ENCODE assay signal across 11 mouse cellular contexts in genomic region chr5:120706976-120707375, GRCm38 (mm10). TPM values are rescaled to one million over a fixed set of nuclear protein-coding genes. Genes with fewer than 3 reads are reported as not detected.
DNase-seq lines count a peak whose midpoint lies in the region; ATAC-seq and TF ChIP-seq lines count a peak whose summit lies in the region.
"Had no signal": no experiment of that assay in that cellular context is flagged by ENCODE, and none has a peak within 500 bp of the region (broad histone marks: within the 10 kb centered on the region; RNA-seq: fewer than 3 reads in every experiment).

No protein-coding gene starts in this region.

- H3K36me3 ChIP-seq in intestine, embryonic 15.5 days: no peaks in the 10 kb centered on the region
- no peaks in the 10 kb centered on the region for H3K36me3 ChIP-seq in intestine, postnatal 0 days (ENCODE audit: control insufficient read depth, insufficient read depth)
- no peaks in the 10 kb centered on the region for H3K36me3 ChIP-seq in ES-Bruce4 (ENCODE audit: control insufficient read depth, insufficient read depth, low read length, poor library complexity, severe bottlenecking)
- no peaks in the 10 kb centered on the region for H3K36me3 ChIP-seq in forebrain, embryonic 11.5 days (ENCODE audit: control insufficient read depth, insufficient read depth, low read length)
- H3K36me3 ChIP-seq in limb, embryonic 14.5 days (ENCODE audit: control insufficient read depth, insufficient read depth, low read length): no peaks in the 10 kb centered on the region

- TF ChIP-seq CTCF in intestine, postnatal 0 days (IDR thresholded peaks at IDR 0.05; ENCODE audit: low read depth): no peak
- TF ChIP-seq CTCF in ES-Bruce4 (IDR thresholded peaks at IDR 0.05; ENCODE audit: low read depth, low read length): no peak

- no peak for DNase-seq in forebrain, embryonic 11.5 days (ENCODE audit: low spot score)
- no peak for DNase-seq in limb, embryonic 14.5 days (ENCODE audit: low spot score)
- no peak for DNase-seq in adipocyte (ENCODE audit: low spot score)
- DNase-seq in gastrocnemius, adult 8-10 months (ENCODE audit: low spot score in 2 of 2): no peak
- DNase-seq: thymus, adult 18-20 months had no signal

- WGBS in intestine, embryonic 15.5 days: 59% methylated on average over 9 of the region's 13 CpGs
- 50% methylated on average over 12 of the region's 13 CpGs for WGBS in intestine, postnatal 0 days
- WGBS in forebrain, embryonic 11.5 days: 35% methylated on average over 13 of the region's 13 CpGs
- 40% methylated on average over 13 of the region's 13 CpGs for WGBS in limb, embryonic 14.5 days

- H3K9ac ChIP-seq in intestine, embryonic 15.5 days: no peak overlapping the region
- H3K9ac ChIP-seq in intestine, postnatal 0 days (ENCODE audit: low read depth, low read length): no peak overlapping the region
- peak overlapping the region; percentile 12; the same call in 1 of the 2 replicates for H3K9ac ChIP-seq in ES-Bruce4 (ENCODE audit: low read depth, poor library complexity, severe bottlenecking)
- H3K9ac ChIP-seq in forebrain, embryonic 11.5 days (ENCODE audit: low read length): peak overlapping the region; percentile 43
- no peak overlapping the region for H3K9ac ChIP-seq in limb, embryonic 14.5 days (ENCODE audit: low read depth, low read length, severe bottlenecking)
- H3K9ac ChIP-seq: liver, embryonic 14.5 days had no signal

- no peaks in the 10 kb centered on the region for H3K9me3 ChIP-seq in intestine, embryonic 15.5 days
- H3K9me3 ChIP-seq in intestine, postnatal 0 days (ENCODE audit: control insufficient read depth): no peaks in the 10 kb centered on the region
- no peaks in the 10 kb centered on the region for H3K9me3 ChIP-seq in ES-Bruce4 (replicated peaks; ENCODE audit: control insufficient read depth, insufficient read depth, low read length, poor library complexity, severe bottlenecking)
- H3K9me3 ChIP-seq in forebrain, embryonic 11.5 days (ENCODE audit: control insufficient read depth, low read length): no peaks in the 10 kb centered on the region
- no peaks in the 10 kb centered on the region for H3K9me3 ChIP-seq in limb, embryonic 14.5 days (ENCODE audit: control insufficient read depth, low read length)

- TF ChIP-seq EP300 in ES-Bruce4 (IDR thresholded peaks at IDR 0.05; ENCODE audit: insufficient read depth, low read depth, low read length): no peak

- H3K4me3 ChIP-seq in intestine, embryonic 15.5 days (replicated peaks): no peak overlapping the region
- no peak overlapping the region for H3K4me3 ChIP-seq in intestine, postnatal 0 days (ENCODE audit: low read depth, low read length)
- no peak overlapping the region for H3K4me3 ChIP-seq in ES-Bruce4 (ENCODE audit: low read depth, low read length)
- H3K4me3 ChIP-seq in forebrain, embryonic 11.5 days (ENCODE audit: low read depth, low read length): peak overlapping the region; percentile 25
- H3K4me3 ChIP-seq in limb, embryonic 14.5 days (replicated peaks; ENCODE audit: low read length): no peak overlapping the region

- no peak for ATAC-seq in intestine, embryonic 15.5 days
- ATAC-seq in intestine, postnatal 0 days: no peak
- no peak for ATAC-seq in forebrain, embryonic 11.5 days (replicated peaks; ENCODE audit: low FRiP score)
- no peak for ATAC-seq in limb, embryonic 14.5 days (ENCODE audit: low FRiP score, low read depth)
- no peak for ATAC-seq in granulocyte monocyte progenitor cell, adult 5-6 weeks (replicated peaks; ENCODE audit: poor library complexity, severe bottlenecking)

- no peak overlapping the region for H3K27ac ChIP-seq in intestine, embryonic 15.5 days
- no peak overlapping the region for H3K27ac ChIP-seq in intestine, postnatal 0 days (ENCODE audit: low read depth, low read length)
- no peak overlapping the region for H3K27ac ChIP-seq in ES-Bruce4 (ENCODE audit: insufficient read depth, low read length)
- H3K27ac ChIP-seq in forebrain, embryonic 11.5 days (ENCODE audit: low read depth, low read length): no peak overlapping the region
- no peak overlapping the region for H3K27ac ChIP-seq in limb, embryonic 14.5 days (replicated peaks; ENCODE audit: low read depth, low read length)
- H3K27ac ChIP-seq: liver, embryonic 14.5 days had no signal

- peaks cover 18% of the 10 kb centered on the region for H3K4me1 ChIP-seq in intestine, embryonic 15.5 days (replicated peaks)
- H3K4me1 ChIP-seq in intestine, postnatal 0 days (replicated peaks; ENCODE audit: control insufficient read depth, insufficient read depth, low read length): no peaks in the 10 kb centered on the region
- peaks cover 12% of the 10 kb centered on the region for H3K4me1 ChIP-seq in ES-Bruce4 (ENCODE audit: control insufficient read depth, insufficient read depth, low read length)
- peaks cover 20% of the 10 kb centered on the region for H3K4me1 ChIP-seq in forebrain, embryonic 11.5 days (replicated peaks; ENCODE audit: control insufficient read depth, insufficient read depth, low read length)
- peaks cover 17% of the 10 kb centered on the region for H3K4me1 ChIP-seq in limb, embryonic 14.5 days (ENCODE audit: control insufficient read depth, insufficient read depth, low read length)

- TF ChIP-seq POLR2A in ES-Bruce4 (IDR thresholded peaks at IDR 0.05; ENCODE audit: insufficient read depth, low read length): no peak
- TF ChIP-seq POLR2A in limb, embryonic 14.5 days (IDR thresholded peaks at IDR 0.05; ENCODE audit: borderline replicate concordance, extremely low read depth, insufficient read depth, insufficient read length): no peak

- peak overlapping the region; percentile 22; the same call in 1 of the 2 replicates for H3K4me2 ChIP-seq in intestine, embryonic 15.5 days (replicated peaks)
- no peak overlapping the region for H3K4me2 ChIP-seq in intestine, postnatal 0 days (replicated peaks; ENCODE audit: low read depth)
- H3K4me2 ChIP-seq in forebrain, embryonic 11.5 days (ENCODE audit: low read depth, low read length, severe bottlenecking): peak overlapping the region; percentile 53
- peak overlapping the region; percentile 19; the same call in 1 of the 2 replicates for H3K4me2 ChIP-seq in limb, embryonic 14.5 days (replicated peaks; ENCODE audit: low read depth, low read length, severe bottlenecking)

- H3K27me3 ChIP-seq in intestine, embryonic 15.5 days (replicated peaks): peaks cover 46% of the 10 kb centered on the region
- H3K27me3 ChIP-seq in intestine, postnatal 0 days (replicated peaks; ENCODE audit: control insufficient read depth, insufficient read depth, low read length): peaks cover 28% of the 10 kb centered on the region
- H3K27me3 ChIP-seq in ES-Bruce4 (ENCODE audit: control insufficient read depth, insufficient read depth, low read length, poor library complexity, severe bottlenecking): peaks cover 4% of the 10 kb centered on the region; the same call in 1 of the 2 replicates
- H3K27me3 ChIP-seq in forebrain, embryonic 11.5 days (ENCODE audit: control insufficient read depth, insufficient read depth, low read length): peaks cover 30% of the 10 kb centered on the region
- H3K27me3 ChIP-seq in limb, embryonic 14.5 days (ENCODE audit: control insufficient read depth, insufficient read depth, low read length): peaks cover 35% of the 10 kb centered on the region

RNA-seq across cellular contexts. Expression of gene Dtx1, which starts 4.8 kb away (rescaled TPM):
- polyA plus RNA-seq in intestine, embryonic 15.5 days (2015; fragmentation: Nextera tagmentation; extraction: Ambion mirVana): 4.1 and 4.3 TPM in 2 replicates
- polyA plus RNA-seq in intestine, postnatal 0 days (2015; fragmentation: Nextera tagmentation; extraction: Ambion mirVana): 2.3 and 2.5 TPM in 2 replicates
- polyA plus RNA-seq in ES-Bruce4 (2011; ENCODE audit: insufficient read depth, insufficient read length, low read depth, missing spikeins): 19.1 and 21.0 TPM in 2 replicates
- polyA plus RNA-seq in forebrain, embryonic 11.5 days (2014; fragmentation: Nextera tagmentation; extraction: Ambion mirVana): 6.4 and 6.6 TPM in 2 replicates
- 11.1 and 14.7 TPM in 2 replicates for polyA plus RNA-seq in limb, embryonic 14.5 days (2012; rRNA removed)
- polyA plus RNA-seq in limb, embryonic 14.5 days (2014; fragmentation: Nextera tagmentation; extraction: Ambion mirVana): 3.9 and 5.5 TPM in 2 replicates
- not detected in 2 replicates for total RNA-seq in granulocyte monocyte progenitor cell, adult 5-6 weeks (2014; fragmentation: Nextera tagmentation)
- total RNA-seq in granulocyte monocyte progenitor cell, adult 5-6 weeks (2017): not detected in 2 replicates
- 1 to 10 TPM in 1 of 4 experiments, under 1 TPM in 3; 0.22 to 1.3 (median 0.31) TPM for total RNA-seq in gastrocnemius, adult 8-10 months (2022)
- total RNA-seq: hematopoietic stem cell, adult 5-6 weeks had no signal

RNA-seq across cellular contexts. Expression of gene Oas2, which starts 42.7 kb away (rescaled TPM):
- polyA plus RNA-seq in intestine, embryonic 15.5 days (2015; fragmentation: Nextera tagmentation; extraction: Ambion mirVana): 0.54 and 0.60 TPM in 2 replicates
- 0.23 and 0.41 TPM in 2 replicates for polyA plus RNA-seq in intestine, postnatal 0 days (2015; fragmentation: Nextera tagmentation; extraction: Ambion mirVana)
- polyA plus RNA-seq in ES-Bruce4 (2011; ENCODE audit: insufficient read depth, insufficient read length, low read depth, missing spikeins): 0.76 and 0.84 TPM in 2 replicates
- 0.15 TPM in 1 of 2 replicates, not detected in the other for polyA plus RNA-seq in forebrain, embryonic 11.5 days (2014; fragmentation: Nextera tagmentation; extraction: Ambion mirVana)
- polyA plus RNA-seq in limb, embryonic 14.5 days (2012; rRNA removed): 1.1 and 1.5 TPM in 2 replicates
- polyA plus RNA-seq in limb, embryonic 14.5 days (2014; fragmentation: Nextera tagmentation; extraction: Ambion mirVana): 0.23 and 0.75 TPM in 2 replicates
- total RNA-seq in granulocyte monocyte progenitor cell, adult 5-6 weeks (2014; fragmentation: Nextera tagmentation): 0.47 TPM in 1 of 2 replicates, not detected in the other
- 1.0 TPM in 1 of 2 replicates, not detected in the other for total RNA-seq in granulocyte monocyte progenitor cell, adult 5-6 weeks (2017)
- total RNA-seq in gastrocnemius, adult 8-10 months (2022): under 1 TPM in 2 of 4 experiments, not detected in 2; 0.07 to 0.16 TPM

RNA-seq across cellular contexts. Expression of gene Rasal1, which starts 58.4 kb away (rescaled TPM):
- polyA plus RNA-seq in intestine, embryonic 15.5 days (2015; fragmentation: Nextera tagmentation; extraction: Ambion mirVana): 0.49 and 1.0 TPM in 2 replicates
- polyA plus RNA-seq in intestine, postnatal 0 days (2015; fragmentation: Nextera tagmentation; extraction: Ambion mirVana): 3.0 and 5.1 TPM in 2 replicates
- 2.0 and 3.5 TPM in 2 replicates for polyA plus RNA-seq in ES-Bruce4 (2011; ENCODE audit: insufficient read depth, insufficient read length, low read depth, missing spikeins)
- not detected in 2 replicates for polyA plus RNA-seq in forebrain, embryonic 11.5 days (2014; fragmentation: Nextera tagmentation; extraction: Ambion mirVana)
- polyA plus RNA-seq in limb, embryonic 14.5 days (2012; rRNA removed): 0.19 and 0.32 TPM in 2 replicates
- 0.17 and 1.0 TPM in 2 replicates for polyA plus RNA-seq in limb, embryonic 14.5 days (2014; fragmentation: Nextera tagmentation; extraction: Ambion mirVana)
- total RNA-seq in granulocyte monocyte progenitor cell, adult 5-6 weeks (2014; fragmentation: Nextera tagmentation): not detected in 2 replicates
- total RNA-seq in granulocyte monocyte progenitor cell, adult 5-6 weeks (2017): not detected in 2 replicates
- not detected for total RNA-seq in gastrocnemius, adult 8-10 months (2022)

Comparison
In these comparisons a context has a peak if more than half of its experiments do, and no peak if none do; other contexts are left out.
1. H3K9ac ChIP-seq: peak in ES-Bruce4 (single experiment) and forebrain, embryonic 11.5 days (single experiment); none in intestine, embryonic 15.5 days (single experiment), intestine, postnatal 0 days (single experiment) and limb, embryonic 14.5 days (single experiment).